Mouse (Mus musculus) megakaryocyte, embryonic 14.5 days (primary cell): ENCODE measurements around the gene Recql5. TPM values are rescaled to one million over a fixed set of nuclear protein-coding genes. Genes with fewer than 3 reads are reported as not detected.

Experiments used
- H3K27me3 ChIP-seq: replicated peaks from 2 replicates; pipeline ENCODE3; 2012; ENCODE audit warnings: inconsistent platforms
- H3K36me3 ChIP-seq: replicated peaks from 2 replicates; pipeline ENCODE3; 2012; ENCODE audit warnings: low read length, inconsistent platforms, mixed read lengths
- H3K4me1 ChIP-seq: 2 replicates; pipeline ENCODE4 v1.6.1; 2012; ENCODE audit warnings: inconsistent platforms
- H3K4me3 ChIP-seq: replicated peaks from 2 replicates; pipeline ENCODE3; 2012; ENCODE audit warnings: moderate library complexity, mild to moderate bottlenecking, inconsistent platforms
- H3K9me3 ChIP-seq: 2 replicates; pipeline ENCODE4 v1.6.1; 2012; ENCODE audit warnings: inconsistent platforms
- FLI1 ChIP-seq: IDR thresholded peaks from 2 replicates; pipeline ENCODE4 v1.6.1; 2012; ENCODE audit warnings: low read length, inconsistent platforms, mixed read lengths
- GATA1 ChIP-seq: IDR thresholded peaks from 3 replicates; pipeline ENCODE4 v1.6.1; 2012; ENCODE audit warnings: mixed read lengths, low read length, inconsistent platforms, borderline replicate concordance
- polyA plus RNA-seq: library from polyadenylated mRNA; stranded (reverse); fragments of >175 nt; gene quantifications from 2 replicates; pipeline ENCODE4 v1.2.3, GENCODE M21; 2012; ENCODE audit warnings: low replicate concordance; ENCODE audit not compliant: insufficient read depth

Recql5 gene
- polyA plus RNA-seq, 1 experiment: 10.4 TPM

DNA sequence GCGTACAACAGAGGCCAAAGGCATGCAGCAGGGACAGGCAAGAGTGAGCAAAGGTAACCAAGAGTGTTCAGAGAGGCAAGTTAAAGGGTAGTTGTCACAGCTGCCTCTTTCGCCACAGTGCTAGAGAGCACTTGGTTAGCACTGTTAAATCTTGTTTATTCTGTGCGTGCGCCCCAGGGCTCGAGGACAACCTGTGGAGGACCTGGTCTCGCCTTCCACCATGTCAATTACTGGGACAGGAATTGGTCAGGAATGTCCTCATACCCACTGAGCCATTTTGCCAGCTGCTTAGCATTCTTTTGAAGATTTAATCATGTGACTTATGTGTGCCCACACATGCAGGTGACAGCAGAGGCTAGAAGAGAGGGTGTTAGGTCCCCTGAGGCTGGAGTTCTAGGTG, 44.1 kb downstream of the Recql5 start:
- peaks cover 54% of the 10 kb centered on the region for H3K27me3 ChIP-seq
- H3K9me3 ChIP-seq: no peaks in the 10 kb centered on the region
- H3K36me3 ChIP-seq: peaks cover 38% of the 10 kb centered on the region
- TF ChIP-seq GATA1: no peak
- peaks cover 15% of the 10 kb centered on the region for H3K4me1 ChIP-seq
- H3K4me3 ChIP-seq: no peak overlapping the region

GRCm38 (mm10) chr11:115888020-115888419, 45.3 kb downstream of the Recql5 start:
- H3K4me3 ChIP-seq: peak overlapping the region; percentile 56
- peaks cover 26% of the 10 kb centered on the region for H3K36me3 ChIP-seq
- H3K27me3 ChIP-seq: peaks cover 65% of the 10 kb centered on the region
- H3K9me3 ChIP-seq: no peaks in the 10 kb centered on the region
- peaks cover 15% of the 10 kb centered on the region for H3K4me1 ChIP-seq
- TF ChIP-seq FLI1: no peak
- no peak for TF ChIP-seq GATA1

- H3K36me3 ChIP-seq: peaks cover 11% of the 10 kb centered on the region
- H3K4me3 ChIP-seq: no peak overlapping the region
- no peak for TF ChIP-seq GATA1
- no peak for TF ChIP-seq FLI1
- H3K9me3 ChIP-seq: no peaks in the 10 kb centered on the region
- peaks cover 79% of the 10 kb centered on the region for H3K27me3 ChIP-seq
- H3K4me1 ChIP-seq: peaks cover 15% of the 10 kb centered on the region
These were observed 46.8 kb downstream of the Recql5 start for GRCm38 (mm10) chr11:115886446-115886845.

DNA sequence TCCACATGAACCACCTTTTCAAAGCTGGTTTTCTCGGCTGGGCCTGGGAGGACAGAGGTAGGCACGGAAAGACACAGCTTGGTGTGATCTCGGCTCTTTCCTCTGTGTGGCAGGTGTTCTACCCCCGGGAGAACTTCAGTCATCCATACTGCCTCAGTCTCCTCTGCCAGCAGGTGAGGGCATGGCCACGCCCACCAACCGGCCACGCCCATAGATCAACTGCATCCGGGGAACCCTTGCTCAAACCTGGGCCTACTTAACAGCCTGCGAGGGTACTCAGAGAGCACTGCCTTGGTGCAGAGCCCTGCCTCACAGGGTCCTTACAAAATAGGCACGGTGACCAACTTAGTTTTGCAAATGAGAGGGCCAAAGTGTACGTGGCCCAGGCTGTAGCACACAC, 48.0 kb downstream of the Recql5 start:
- no peak overlapping the region for H3K4me3 ChIP-seq
- peaks cover 15% of the 10 kb centered on the region for H3K4me1 ChIP-seq
- peaks cover under 1% of the 10 kb centered on the region for H3K36me3 ChIP-seq
- H3K9me3 ChIP-seq: no peaks in the 10 kb centered on the region
- TF ChIP-seq GATA1: no peak
- TF ChIP-seq FLI1: no peak
- peaks cover 81% of the 10 kb centered on the region for H3K27me3 ChIP-seq

GRCm38 (mm10) chr11:115884361-115884760, 48.9 kb downstream of the Recql5 start:
- H3K4me1 ChIP-seq: peaks cover 15% of the 10 kb centered on the region

GRCm38 (mm10) chr11:115883251-115883650, 50.0 kb downstream of the Recql5 start:
- peaks cover 88% of the 10 kb centered on the region for H3K27me3 ChIP-seq

More at GRCm38 (mm10) chr11:115884361-115884760, 48.9 kb downstream of the Recql5 start:
- H3K36me3 ChIP-seq: no peaks in the 10 kb centered on the region
- no peak overlapping the region for H3K4me3 ChIP-seq
- peaks cover 86% of the 10 kb centered on the region for H3K27me3 ChIP-seq
- TF ChIP-seq GATA1 (no peak), FLI1 (no peak)
- no peaks in the 10 kb centered on the region for H3K9me3 ChIP-seq

GRCm38 (mm10) chr11:115881002-115881401, 52.3 kb downstream of the Recql5 start:
- Histone ChIP-seq H3K27me3 (peaks cover 89% of the 10 kb centered on the region), H3K9me3 (no peaks in the 10 kb centered on the region; the same call in 1 of the 2 replicates), H3K36me3 (no peaks in the 10 kb centered on the region), H3K4me3 (no peak overlapping the region), H3K4me1 (peaks cover 19% of the 10 kb centered on the region)
- TF ChIP-seq FLI1 (no peak), GATA1 (no peak)

More at GRCm38 (mm10) chr11:115883251-115883650, 50.0 kb downstream of the Recql5 start:
- Histone ChIP-seq H3K36me3 (no peaks in the 10 kb centered on the region), H3K4me3 (no peak overlapping the region), H3K4me1 (peaks cover 12% of the 10 kb centered on the region), H3K9me3 (no peaks in the 10 kb centered on the region)
- TF ChIP-seq FLI1: no peak
- TF ChIP-seq GATA1: no peak

GRCm38 (mm10) chr11:115878071-115878470, 55.2 kb downstream of the Recql5 start:
- peaks cover 89% of the 10 kb centered on the region for H3K27me3 ChIP-seq
- H3K9me3 ChIP-seq: no peaks in the 10 kb centered on the region; the same call in 1 of the 2 replicates
- TF ChIP-seq GATA1: no peak
- TF ChIP-seq FLI1: no peak
- H3K36me3 ChIP-seq: no peaks in the 10 kb centered on the region
- H3K4me1 ChIP-seq: peaks cover 19% of the 10 kb centered on the region
- no peak overlapping the region for H3K4me3 ChIP-seq

- peaks cover 22% of the 10 kb centered on the region for H3K4me1 ChIP-seq
- H3K27me3 ChIP-seq: peaks cover 90% of the 10 kb centered on the region
- peak overlapping the region; percentile 38 for H3K4me3 ChIP-seq
- no peaks in the 10 kb centered on the region for H3K36me3 ChIP-seq
- no peaks in the 10 kb centered on the region; the same call in 1 of the 2 replicates for H3K9me3 ChIP-seq
- TF ChIP-seq FLI1: no peak
- TF ChIP-seq GATA1: no peak
These were observed 56.0 kb downstream of the Recql5 start for GRCm38 (mm10) chr11:115877174-115877755.

DNA sequence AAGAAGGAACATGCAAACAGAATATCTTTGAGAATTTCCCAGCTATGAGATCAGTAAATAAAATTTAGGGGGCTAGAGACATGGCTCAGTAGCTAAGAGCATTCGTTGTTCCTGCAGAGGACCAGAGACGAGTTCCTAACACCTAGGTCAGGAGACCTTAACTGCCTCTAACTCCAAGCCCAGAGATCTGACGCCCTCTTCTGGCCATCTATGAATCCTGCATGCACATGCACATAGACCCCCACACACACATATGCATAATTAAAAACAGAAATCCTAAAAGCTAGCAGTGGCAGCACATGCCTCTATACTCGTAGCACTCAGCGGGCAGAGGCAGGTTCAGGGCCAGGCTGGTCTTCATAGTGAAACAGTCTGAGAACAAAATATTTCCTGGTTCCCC, 56.8 kb downstream of the Recql5 start:
- TF ChIP-seq GATA1: no peak
- Histone ChIP-seq H3K9me3 (no peaks in the 10 kb centered on the region; the same call in 1 of the 2 replicates), H3K4me1 (peaks cover 22% of the 10 kb centered on the region), H3K4me3 (no peak overlapping the region), H3K36me3 (no peaks in the 10 kb centered on the region), H3K27me3 (peaks cover 90% of the 10 kb centered on the region)
